Mouse (Mus musculus): ENCODE results near the gene Lgals3bp. TPM values are rescaled to one million over a fixed set of nuclear protein-coding genes. Genes with fewer than 3 reads are reported as not detected.

The Lgals3bp gene
- polyA plus RNA-seq, 1 experiment from 2014 or later: 120 TPM

DNA sequence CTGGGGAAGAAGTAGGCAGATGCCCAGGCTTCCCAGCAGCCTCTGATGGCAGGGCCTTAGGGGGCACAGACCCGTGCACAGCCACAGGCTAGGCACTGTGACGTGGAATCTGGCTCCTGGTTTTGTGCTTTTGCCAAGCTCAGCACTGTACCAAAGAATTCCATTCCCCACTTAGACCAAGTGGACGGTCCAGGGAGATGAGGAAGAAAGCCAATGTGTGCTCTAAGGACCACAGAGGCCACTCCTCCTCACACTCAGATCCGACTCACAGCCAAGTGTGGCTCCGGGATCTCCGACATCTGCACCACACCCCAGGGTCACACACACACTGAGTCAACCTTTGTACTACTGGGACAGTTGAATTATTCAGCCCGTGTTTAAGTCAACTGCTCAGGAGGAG, 14.2 kb upstream of the Lgals3bp start:
- no peak overlapping the region for H3K27ac ChIP-seq (ENCODE audit: low read depth)

GRCm38 (mm10) chr11:118415630-118416029, 13.7 kb upstream of the Lgals3bp start:
- peaks cover 30% of the 10 kb centered on the region for H3K36me3 ChIP-seq (ENCODE audit: control insufficient read depth, insufficient read depth, low read length)
- H3K27me3 ChIP-seq (replicated peaks; ENCODE audit: control insufficient read depth, insufficient read depth, low read length): no peaks in the 10 kb centered on the region
- H3K4me3 ChIP-seq (ENCODE audit: low read depth, low read length): no peak overlapping the region
- no peak overlapping the region for H3K9ac ChIP-seq (ENCODE audit: low read length)
- 86% methylated on average over 6 of the region's 6 CpGs for WGBS
- H3K4me2 ChIP-seq (ENCODE audit: low read length): no peak overlapping the region
- peaks cover 22% of the 10 kb centered on the region for H3K4me1 ChIP-seq (replicated peaks; ENCODE audit: control insufficient read depth, insufficient read depth, low read length)
- ATAC-seq (replicated peaks; ENCODE audit: low FRiP score, low TSS enrichment, low read depth) (no peak), DNase-seq (ENCODE audit: low spot score) (no peak)
- no peak overlapping the region for H3K27ac ChIP-seq (ENCODE audit: low read depth)
- no peaks in the 10 kb centered on the region for H3K9me3 ChIP-seq (ENCODE audit: control insufficient read depth, low read length)

More for the DNA sequence above, 14.2 kb upstream of the Lgals3bp start:
- no peak overlapping the region for H3K4me3 ChIP-seq (ENCODE audit: low read depth, low read length)
- H3K4me2 ChIP-seq (ENCODE audit: low read length): no peak overlapping the region
- no peak for ATAC-seq (replicated peaks; ENCODE audit: low FRiP score, low TSS enrichment, low read depth)
- H3K9me3 ChIP-seq (ENCODE audit: control insufficient read depth, low read length): no peaks in the 10 kb centered on the region
- no peaks in the 10 kb centered on the region for H3K27me3 ChIP-seq (replicated peaks; ENCODE audit: control insufficient read depth, insufficient read depth, low read length)
- peaks cover 22% of the 10 kb centered on the region for H3K4me1 ChIP-seq (replicated peaks; ENCODE audit: control insufficient read depth, insufficient read depth, low read length)
- 79% methylated on average over 7 of the region's 7 CpGs for WGBS
- H3K9ac ChIP-seq (ENCODE audit: low read length): no peak overlapping the region
- H3K36me3 ChIP-seq (ENCODE audit: control insufficient read depth, insufficient read depth, low read length): peaks cover 26% of the 10 kb centered on the region
- no peak for DNase-seq (ENCODE audit: low spot score)

GRCm38 (mm10) chr11:118414270-118414669, 12.4 kb upstream of the Lgals3bp start:
- Histone ChIP-seq H3K27ac (ENCODE audit: low read depth) (no peak overlapping the region), H3K4me1 (replicated peaks; ENCODE audit: control insufficient read depth, insufficient read depth, low read length) (peaks cover 17% of the 10 kb centered on the region), H3K4me2 (ENCODE audit: low read length) (no peak overlapping the region), H3K9me3 (ENCODE audit: control insufficient read depth, low read length) (no peaks in the 10 kb centered on the region), H3K4me3 (ENCODE audit: low read depth, low read length) (no peak overlapping the region), H3K27me3 (replicated peaks; ENCODE audit: control insufficient read depth, insufficient read depth, low read length) (no peaks in the 10 kb centered on the region), H3K9ac (ENCODE audit: low read length) (no peak overlapping the region), H3K36me3 (ENCODE audit: control insufficient read depth, insufficient read depth, low read length) (peaks cover 38% of the 10 kb centered on the region)
- ATAC-seq (replicated peaks; ENCODE audit: low FRiP score, low TSS enrichment, low read depth) (no peak), DNase-seq (ENCODE audit: low spot score) (no peak)
- WGBS: 91% methylated on average over 5 of the region's 5 CpGs

DNA sequence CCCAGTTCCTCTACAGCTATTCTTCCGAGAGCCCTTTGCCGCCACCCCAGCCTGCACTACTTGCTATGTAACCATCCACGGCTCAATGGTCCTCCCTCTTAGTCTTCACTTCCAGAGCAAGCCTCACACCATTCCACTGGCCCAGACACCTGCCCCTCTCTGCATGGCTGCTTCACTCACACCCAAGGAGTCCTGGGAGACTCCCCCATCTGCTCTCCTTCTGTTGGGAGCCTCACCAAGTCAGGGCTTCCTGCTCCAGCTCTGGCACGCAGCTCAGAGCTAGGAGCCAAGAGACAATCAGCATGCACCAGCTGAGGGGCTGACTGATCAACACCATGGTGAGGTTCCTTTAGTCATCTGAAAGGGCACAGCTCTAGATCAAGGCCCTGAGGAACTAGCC, 11.2 kb upstream of the Lgals3bp start:
- H3K36me3 ChIP-seq (ENCODE audit: control insufficient read depth, insufficient read depth, low read length): peaks cover 49% of the 10 kb centered on the region
- ATAC-seq (replicated peaks; ENCODE audit: low FRiP score, low TSS enrichment, low read depth) (no peak), DNase-seq (ENCODE audit: low spot score) (no peak)
- H3K4me3 ChIP-seq (ENCODE audit: low read depth, low read length): no peak overlapping the region
- WGBS: 86% methylated on average over 4 of the region's 4 CpGs
- H3K27me3 ChIP-seq (replicated peaks; ENCODE audit: control insufficient read depth, insufficient read depth, low read length): no peaks in the 10 kb centered on the region
- H3K4me1 ChIP-seq (replicated peaks; ENCODE audit: control insufficient read depth, insufficient read depth, low read length): peaks cover 21% of the 10 kb centered on the region
- no peak overlapping the region for H3K27ac ChIP-seq (ENCODE audit: low read depth)
- no peaks in the 10 kb centered on the region for H3K9me3 ChIP-seq (ENCODE audit: control insufficient read depth, low read length)
- no peak overlapping the region for H3K4me2 ChIP-seq (ENCODE audit: low read length)
- no peak overlapping the region for H3K9ac ChIP-seq (ENCODE audit: low read length)

- 91% methylated on average over 2 of the region's 2 CpGs for WGBS
- Histone ChIP-seq H3K4me3 (ENCODE audit: low read depth, low read length) (no peak overlapping the region), H3K27me3 (replicated peaks; ENCODE audit: control insufficient read depth, insufficient read depth, low read length) (no peaks in the 10 kb centered on the region), H3K4me1 (replicated peaks; ENCODE audit: control insufficient read depth, insufficient read depth, low read length) (peaks cover 17% of the 10 kb centered on the region), H3K4me2 (ENCODE audit: low read length) (no peak overlapping the region), H3K27ac (ENCODE audit: low read depth) (no peak overlapping the region), H3K36me3 (ENCODE audit: control insufficient read depth, insufficient read depth, low read length) (peaks cover 54% of the 10 kb centered on the region), H3K9me3 (ENCODE audit: control insufficient read depth, low read length) (no peaks in the 10 kb centered on the region), H3K9ac (ENCODE audit: low read length) (no peak overlapping the region)
- no peak for DNase-seq (ENCODE audit: low spot score)
- no peak for ATAC-seq (replicated peaks; ENCODE audit: low FRiP score, low TSS enrichment, low read depth)
Observed at GRCm38 (mm10) chr11:118412601-118413000, 10.7 kb upstream of the Lgals3bp start.

- Histone ChIP-seq H3K4me1 (replicated peaks; ENCODE audit: control insufficient read depth, insufficient read depth, low read length) (0 out of 2 replicates have a peak, but pooled peaks cover 13% of the 10 kb centered on the region), H3K4me3 (ENCODE audit: low read depth, low read length) (no peak overlapping the region), H3K27me3 (replicated peaks; ENCODE audit: control insufficient read depth, insufficient read depth, low read length) (no peaks in the 10 kb centered on the region), H3K27ac (ENCODE audit: low read depth) (peak overlapping the region; percentile 71; the same call in 1 of the 2 replicates), H3K36me3 (ENCODE audit: control insufficient read depth, insufficient read depth, low read length) (peaks cover 64% of the 10 kb centered on the region), H3K9me3 (ENCODE audit: control insufficient read depth, low read length) (no peaks in the 10 kb centered on the region), H3K4me2 (ENCODE audit: low read length) (no peak overlapping the region), H3K9ac (ENCODE audit: low read length) (no peak overlapping the region)
- no peak for DNase-seq (ENCODE audit: low spot score)
- no peak for ATAC-seq (replicated peaks; ENCODE audit: low FRiP score, low TSS enrichment, low read depth)
- 89% methylated on average over 8 of the region's 8 CpGs for WGBS
Observed at GRCm38 (mm10) chr11:118411271-118411670, 9.4 kb upstream of the Lgals3bp start.

- 78% methylated on average over 10 of the region's 10 CpGs for WGBS
- Histone ChIP-seq H3K4me2 (ENCODE audit: low read length) (no peak overlapping the region), H3K36me3 (ENCODE audit: control insufficient read depth, insufficient read depth, low read length) (peaks cover 69% of the 10 kb centered on the region), H3K9ac (ENCODE audit: low read length) (no peak overlapping the region), H3K27me3 (replicated peaks; ENCODE audit: control insufficient read depth, insufficient read depth, low read length) (no peaks in the 10 kb centered on the region), H3K4me1 (replicated peaks; ENCODE audit: control insufficient read depth, insufficient read depth, low read length) (0 out of 2 replicates have a peak, but pooled peaks cover 13% of the 10 kb centered on the region), H3K9me3 (ENCODE audit: control insufficient read depth, low read length) (no peaks in the 10 kb centered on the region), H3K27ac (ENCODE audit: low read depth) (peak overlapping the region; percentile 71), H3K4me3 (ENCODE audit: low read depth, low read length) (no peak overlapping the region)
- ATAC-seq (replicated peaks; ENCODE audit: low FRiP score, low TSS enrichment, low read depth): peak; percentile 1; the same call in 1 of the 2 replicates
- DNase-seq (ENCODE audit: low spot score): no peak
Observed at GRCm38 (mm10) chr11:118410479-118410878, 8.6 kb upstream of the Lgals3bp start.

GRCm38 (mm10) chr11:118410073-118410444, 8.2 kb upstream of the Lgals3bp start:
- WGBS: 67% methylated on average over 1 of the region's 1 CpGs
- Histone ChIP-seq H3K4me2 (ENCODE audit: low read length) (no peak overlapping the region), H3K4me1 (replicated peaks; ENCODE audit: control insufficient read depth, insufficient read depth, low read length) (0 out of 2 replicates have a peak, but pooled peaks cover 13% of the 10 kb centered on the region), H3K27me3 (replicated peaks; ENCODE audit: control insufficient read depth, insufficient read depth, low read length) (no peaks in the 10 kb centered on the region), H3K27ac (ENCODE audit: low read depth) (peak overlapping the region; percentile 71), H3K36me3 (ENCODE audit: control insufficient read depth, insufficient read depth, low read length) (peaks cover 65% of the 10 kb centered on the region), H3K9ac (ENCODE audit: low read length) (no peak overlapping the region), H3K9me3 (ENCODE audit: control insufficient read depth, low read length) (no peaks in the 10 kb centered on the region), H3K4me3 (ENCODE audit: low read depth, low read length) (no peak overlapping the region)
- no peak for DNase-seq (ENCODE audit: low spot score)
- peak; percentile 72 for ATAC-seq (replicated peaks; ENCODE audit: low FRiP score, low TSS enrichment, low read depth)

All from intestine, embryonic 14.5 days (tissue).